Mouse (Mus musculus) lung, postnatal 36 days (tissue): ENCODE measurements around the gene Kdm5b.

Experiments used
- DNase-seq: peaks from one replicate; pipeline ENCODE4 v3.0.0; 2022; ENCODE audit warnings: mixed read lengths

Kdm5b gene

GRCm38 (mm10) chr1:134597339-134598054 is 37.5 kb downstream of the Kdm5b start:
- DNase-seq = no peak

DNA sequence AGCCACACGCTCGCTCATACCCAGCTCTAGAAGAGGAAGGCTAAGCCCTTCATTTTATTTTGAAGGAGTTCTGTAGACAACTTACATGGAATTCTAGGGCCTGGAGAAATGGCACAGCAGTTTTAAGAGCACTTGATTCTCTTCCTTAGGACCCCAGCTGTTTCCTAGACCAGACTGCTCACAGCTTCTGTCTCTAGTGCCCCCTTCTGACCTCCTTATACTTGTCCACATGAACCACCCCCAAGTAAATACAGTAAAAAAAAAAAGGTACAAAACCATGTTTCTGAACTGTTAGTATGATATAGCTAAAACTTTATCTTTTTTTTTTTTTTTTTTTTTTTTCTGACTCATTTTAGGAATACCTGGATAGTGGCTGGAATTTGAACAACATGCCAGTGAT is 44.1 kb downstream of the Kdm5b start:
- DNase-seq = peak; percentile 9

DNA sequence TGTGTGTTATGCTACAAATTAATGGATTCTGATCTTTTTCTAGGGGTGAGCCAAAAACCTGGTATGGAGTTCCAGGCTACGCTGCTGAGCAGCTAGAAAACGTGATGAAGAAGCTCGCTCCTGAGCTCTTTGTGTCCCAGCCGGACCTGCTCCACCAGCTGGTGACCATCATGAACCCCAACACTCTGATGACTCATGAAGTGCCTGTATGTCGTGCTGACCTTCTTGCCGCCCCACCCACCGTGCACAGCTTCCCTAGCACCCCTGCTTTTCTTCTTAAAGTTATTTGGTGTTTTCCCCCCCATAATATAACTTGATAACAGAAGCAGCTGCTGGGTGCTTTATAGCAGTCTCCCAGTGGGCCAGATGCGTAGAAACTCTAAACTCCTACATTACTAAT is 45.7 kb downstream of the Kdm5b start:
- no peak for DNase-seq

DNA sequence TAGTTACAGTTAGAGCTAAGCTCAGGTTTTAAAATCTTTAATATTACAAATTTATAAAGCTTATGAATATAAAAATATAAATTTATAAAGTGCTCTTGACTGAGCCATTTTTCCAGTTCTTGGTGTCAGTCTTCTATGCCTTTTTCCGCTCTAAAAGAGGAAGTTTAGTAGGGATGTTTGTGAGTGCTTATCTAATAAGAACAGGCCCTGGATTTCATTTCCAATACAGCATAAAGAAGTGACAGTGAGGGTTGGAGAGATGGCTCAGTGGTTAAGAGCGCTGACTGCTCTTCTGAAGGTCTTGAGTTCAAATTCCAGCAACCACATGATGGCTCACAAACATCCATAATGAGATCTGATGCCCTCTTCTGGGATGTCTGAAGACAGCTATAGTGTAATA is 46.4 kb downstream of the Kdm5b start:
- no peak for DNase-seq

- DNase-seq = no peak
Observed at GRCm38 (mm10) chr1:134607279-134607678, 47.3 kb downstream of the Kdm5b start.

GRCm38 (mm10) chr1:134609172-134609571 is 49.2 kb downstream of the Kdm5b start:
- DNase-seq = no peak

GRCm38 (mm10) chr1:134614554-134614953 is 54.6 kb downstream of the Kdm5b start:
- no peak for DNase-seq

DNA sequence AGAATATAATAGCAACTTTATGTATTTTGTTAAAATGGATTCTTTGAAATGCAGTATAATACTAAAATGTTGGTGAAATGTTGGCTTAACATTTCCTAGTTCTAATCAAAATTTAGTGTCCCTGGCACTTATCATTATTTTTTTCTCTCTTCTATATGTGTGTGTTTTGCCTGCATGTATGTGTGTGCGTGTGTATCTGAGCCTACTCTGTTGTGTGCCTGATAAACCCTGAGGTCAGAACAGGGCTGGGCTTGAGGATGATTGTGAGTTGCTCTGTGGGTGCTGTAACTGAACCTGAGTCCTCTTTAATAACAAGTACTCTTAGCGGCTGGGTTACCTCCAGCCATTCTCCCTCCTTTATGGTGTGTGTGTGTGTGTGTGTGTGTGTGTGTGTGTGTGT is 55.0 kb downstream of the Kdm5b start:
- DNase-seq = no peak

- DNase-seq = no peak
Observed at GRCm38 (mm10) chr1:134617656-134618055, 57.7 kb downstream of the Kdm5b start.

DNA sequence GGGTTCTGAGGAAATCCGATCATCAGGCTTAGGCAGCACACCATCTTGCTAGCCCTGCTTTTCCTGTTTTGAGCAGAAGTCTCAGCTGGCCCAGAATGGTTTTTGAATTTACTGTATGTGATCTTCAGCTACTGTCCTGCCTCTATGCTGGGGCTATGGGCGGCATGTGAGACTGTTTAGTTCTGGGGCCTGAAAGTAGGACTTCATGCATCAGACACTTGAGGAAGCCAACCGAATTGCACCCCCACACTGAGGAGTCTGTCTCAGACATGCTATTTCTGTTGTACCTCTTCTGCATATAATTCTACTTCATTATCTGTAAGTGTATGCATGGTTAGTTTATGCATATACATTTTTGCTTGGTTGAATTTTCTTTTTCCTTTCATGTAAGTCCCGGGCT is 65.4 kb downstream of the Kdm5b start:
- no peak for DNase-seq

GRCm38 (mm10) chr1:134629455-134629854 is 69.5 kb downstream of the Kdm5b start:
- DNase-seq = no peak

GRCm38 (mm10) chr1:134634296-134634695 is 74.3 kb downstream of the Kdm5b start:
- no peak for DNase-seq

DNA sequence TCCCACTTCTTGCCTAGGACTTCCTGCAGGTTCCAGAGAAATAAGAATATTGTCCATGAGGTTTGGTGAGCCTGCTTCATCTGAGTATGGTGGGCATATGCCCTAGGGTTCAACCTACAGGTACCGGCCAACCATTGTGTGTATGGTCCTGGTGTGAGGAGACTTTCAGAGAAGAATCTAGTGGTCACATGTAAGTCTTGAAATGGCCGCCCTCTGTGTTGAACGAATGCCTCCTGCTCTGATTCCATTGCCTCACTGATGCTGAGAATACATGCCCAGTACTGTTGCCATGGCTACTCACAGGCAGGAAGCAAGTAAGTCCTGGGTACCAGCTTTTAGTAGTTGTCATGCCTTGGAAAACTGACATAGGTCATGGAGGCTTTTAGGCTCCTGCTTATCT is 76.3 kb downstream of the Kdm5b start:
- DNase-seq = no peak

DNA sequence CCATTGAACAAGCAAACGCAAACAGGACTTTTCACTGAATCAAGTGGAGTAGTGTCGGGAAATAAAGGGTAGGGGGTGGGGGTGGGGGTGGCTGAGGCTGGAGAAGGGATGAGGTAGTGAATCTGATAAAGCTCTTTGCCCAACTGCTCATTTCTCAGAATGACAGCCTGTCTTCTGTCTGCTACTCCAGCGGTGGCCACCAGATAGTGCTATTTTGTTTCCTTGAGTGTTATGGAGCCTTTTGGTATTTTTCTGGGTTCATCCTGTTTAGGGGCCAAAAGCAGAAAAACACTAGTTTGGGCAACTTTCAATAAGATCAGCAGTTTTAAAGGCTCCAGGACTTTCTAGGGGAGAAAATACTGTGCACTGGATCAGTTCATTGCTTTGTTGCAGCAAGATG is 76.7 kb downstream of the Kdm5b start:
- DNase-seq = peak; percentile 50

GRCm38 (mm10) chr1:134638041-134638440 is 78.1 kb downstream of the Kdm5b start:
- no peak for DNase-seq

DNA sequence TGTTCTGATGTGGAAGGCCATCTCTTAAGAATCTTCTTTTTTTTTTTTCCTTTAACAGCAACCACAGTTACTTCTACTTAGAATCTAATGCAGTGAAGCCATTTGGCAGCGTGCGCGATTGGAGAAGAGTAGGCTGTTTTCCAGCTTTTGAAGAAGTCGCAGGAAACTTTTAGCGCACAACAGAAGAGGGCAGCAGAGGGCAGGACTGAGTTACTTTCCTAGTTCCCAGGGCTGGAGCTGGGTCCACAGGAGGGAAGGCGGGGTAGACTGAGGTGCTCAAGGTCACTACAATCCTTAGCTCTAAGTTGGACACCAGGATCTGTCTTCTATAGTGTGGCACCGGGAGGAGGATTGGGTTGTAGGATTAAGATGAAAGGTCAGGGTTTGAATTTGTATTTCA is 78.6 kb downstream of the Kdm5b start:
- peak; percentile 54 for DNase-seq

DNA sequence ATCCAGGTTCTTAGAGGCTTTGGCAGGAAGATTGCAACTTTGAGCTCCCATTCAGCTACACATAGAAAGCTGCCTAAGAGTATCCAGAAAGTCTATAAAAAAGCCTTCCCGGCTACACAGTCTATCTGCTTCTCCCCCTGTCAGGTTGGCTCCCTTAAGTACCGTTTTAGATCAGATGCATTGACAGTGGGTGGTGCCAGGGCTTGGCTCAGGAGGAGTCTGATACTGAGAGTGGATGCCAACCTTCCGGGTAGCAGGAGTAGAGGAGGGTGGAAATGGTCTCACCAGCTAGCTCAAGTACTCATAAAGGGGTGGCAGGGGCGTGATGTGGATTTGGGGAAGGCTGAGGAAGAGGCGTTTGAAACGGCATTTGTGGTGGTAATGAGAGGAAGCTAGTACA is 79.5 kb downstream of the Kdm5b start:
- DNase-seq = no peak

- peak; percentile 27 for DNase-seq
Observed at GRCm38 (mm10) chr1:134641507-134641906, 81.5 kb downstream of the Kdm5b start.

GRCm38 (mm10) chr1:134643702-134644101 is 83.7 kb downstream of the Kdm5b start:
- peak; percentile 61 for DNase-seq

GRCm38 (mm10) chr1:134645408-134646200 is 85.6 kb downstream of the Kdm5b start:
- DNase-seq = no peak

DNA sequence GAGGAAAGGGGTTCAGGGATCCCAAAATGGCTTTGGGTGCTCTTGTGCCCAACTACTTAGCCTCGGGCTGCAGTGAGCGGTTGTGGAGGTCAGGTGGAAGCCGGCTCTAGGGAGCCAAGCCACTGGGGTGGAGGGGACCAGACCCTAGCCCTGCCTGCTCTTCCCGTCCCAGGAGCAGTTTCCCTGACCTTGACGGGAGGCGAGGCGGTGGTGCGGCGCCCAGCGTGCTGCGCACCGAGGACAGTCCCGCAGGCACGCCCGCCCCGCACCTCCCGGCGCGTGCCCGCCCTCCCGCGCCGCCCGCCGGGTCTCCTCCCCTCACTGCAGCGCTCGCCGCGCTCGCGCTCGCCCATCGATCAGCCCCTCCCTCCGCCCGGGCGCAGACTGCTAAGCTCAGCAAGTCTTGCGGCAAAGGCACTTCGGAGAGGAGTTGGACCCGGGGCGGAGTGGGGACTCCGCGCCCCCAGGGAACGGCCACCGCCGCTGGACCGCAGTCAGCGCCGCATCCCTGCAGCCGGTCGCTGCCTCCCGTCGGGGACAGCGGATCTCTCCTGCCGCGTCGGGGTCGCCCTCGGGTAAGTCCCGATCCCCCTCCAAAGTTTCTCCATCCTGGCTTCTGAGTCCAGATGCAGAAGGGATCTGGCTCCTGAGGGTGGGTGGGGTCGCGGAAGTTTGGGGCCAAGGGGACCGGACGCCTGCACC is 86.4 kb downstream of the Kdm5b start, which contains the start of gene Syt2:
Syt2 (plus strand) TSS at position 417 of the 702 bp plus-strand sequence.
- DNase-seq = peak; percentile 22

- DNase-seq = no peak
Observed at GRCm38 (mm10) chr1:134646963-134647282, 87.0 kb downstream of the Kdm5b start.

DNA sequence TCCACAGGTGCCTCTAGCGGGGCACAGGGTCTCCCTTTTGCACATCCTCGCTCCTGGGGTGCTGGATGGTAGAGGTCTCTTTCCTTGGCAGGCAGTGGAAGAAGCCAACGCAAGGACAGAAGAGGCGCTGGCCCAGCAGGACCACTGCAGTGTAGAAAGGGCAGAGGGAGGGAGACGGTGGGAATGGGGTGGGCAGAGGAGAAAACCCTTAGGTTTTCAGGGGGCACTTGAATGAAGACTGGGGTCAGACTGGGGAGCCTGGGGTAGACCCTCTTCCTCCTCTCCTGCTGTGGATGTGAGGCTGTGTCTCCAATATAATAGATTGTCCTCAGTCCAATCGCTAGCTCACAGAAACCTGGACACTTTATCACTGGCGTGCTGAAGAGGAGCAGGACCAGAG is 87.6 kb downstream of the Kdm5b start:
- no peak for DNase-seq

- DNase-seq = no peak
Observed at GRCm38 (mm10) chr1:134650816-134651215, 90.8 kb downstream of the Kdm5b start.
